Mouse (Mus musculus) kidney, postnatal 10 days (tissue): ENCODE data around the gene Tnni2.

Experiments
- DNase-seq: peaks from one replicate; pipeline ENCODE4 v3.0.0; 2021; ENCODE audit warnings: mixed read lengths

The Tnni2 gene

DNA sequence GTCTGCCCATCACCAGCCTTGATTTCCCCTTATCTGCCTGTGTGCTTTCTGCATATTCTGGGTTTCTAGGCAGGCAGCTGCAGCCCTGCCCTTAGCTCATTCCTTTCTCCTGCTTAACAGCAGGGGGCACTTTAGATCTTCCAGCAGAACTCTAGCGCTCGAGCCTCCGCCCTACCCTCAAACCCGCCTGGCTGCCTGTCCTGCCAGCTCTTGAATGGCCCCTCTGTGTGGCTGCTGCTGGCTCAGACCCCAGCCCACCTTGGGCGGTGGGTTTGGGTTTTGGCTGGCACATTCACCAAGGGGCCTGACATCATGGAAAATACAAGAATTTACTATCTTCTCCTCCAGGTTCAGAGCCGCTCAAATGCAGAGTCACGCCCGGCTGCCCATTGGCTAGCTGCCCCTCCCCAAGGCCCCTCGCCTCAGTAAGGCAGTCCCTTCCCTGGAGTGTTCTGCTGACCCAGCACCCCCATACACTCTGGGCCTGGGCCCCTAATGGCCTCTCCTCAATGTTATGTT is 45.8 kb downstream of the Tnni2 start:
- DNase-seq, result peak; percentile 62

DNA sequence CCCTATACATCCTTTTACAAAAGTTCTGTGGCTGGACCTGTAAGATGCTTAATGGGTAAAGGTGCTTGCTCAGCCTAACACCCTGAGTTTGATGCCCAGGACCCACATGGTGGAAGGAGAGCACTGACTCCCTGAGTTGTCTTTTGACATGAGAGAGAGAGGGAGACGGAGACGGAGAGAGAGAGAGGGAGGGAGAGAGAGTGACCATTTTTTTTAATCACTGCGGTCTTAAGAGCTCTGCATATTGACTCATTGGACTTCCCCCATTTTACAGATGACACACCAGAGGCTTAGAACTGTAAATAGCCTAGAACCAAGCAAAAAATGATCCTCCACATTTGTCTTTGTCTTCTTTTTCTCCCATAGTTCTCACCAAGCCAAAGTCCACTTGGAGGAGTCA is 46.4 kb downstream of the Tnni2 start:
- DNase-seq, result no peak

DNA sequence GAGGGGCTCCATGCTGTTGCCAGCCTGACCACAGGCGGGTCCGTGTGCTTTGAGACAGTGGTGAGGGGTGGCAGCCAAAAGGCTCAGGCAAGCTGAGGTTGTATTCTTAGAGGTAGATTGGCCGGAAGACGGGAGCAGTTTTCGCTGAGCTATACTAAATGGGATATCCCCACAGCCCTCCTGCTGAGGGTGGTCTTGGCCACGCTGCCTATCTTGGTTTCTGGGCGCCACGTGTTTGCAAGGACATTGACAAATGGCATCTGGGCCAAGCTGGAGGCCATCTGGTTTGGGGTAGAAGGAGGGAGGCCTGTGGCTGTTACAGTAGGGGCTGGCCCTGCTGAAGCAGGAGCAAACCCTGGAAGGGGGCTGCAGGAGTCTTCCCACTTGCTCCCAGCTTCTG is 51.9 kb downstream of the Tnni2 start:
- no peak for DNase-seq
